Mouse (Mus musculus) small intestine, adult 2 months (tissue): ENCODE data around the gene St8sia1. TPM values are rescaled to one million over a fixed set of nuclear protein-coding genes. Genes with fewer than 3 reads are reported as not detected.

Source experiments
- H3K27ac ChIP-seq: fragments of 200-500 bp; 2 replicates; pipeline ENCODE4 v1.5.1; 2012; ENCODE audit warnings: low read depth, low read length, control low read depth, inconsistent platforms; ENCODE audit not compliant: insufficient read depth
- H3K27me3 ChIP-seq: fragments of 200-500 bp; 2 replicates; pipeline ENCODE4 v1.6.1; 2012; ENCODE audit warnings: mild to moderate bottlenecking, moderate library complexity, low read length, inconsistent platforms; ENCODE audit not compliant: control insufficient read depth, insufficient read depth
- H3K36me3 ChIP-seq: fragments of 200-500 bp; 2 replicates; pipeline ENCODE4 v1.6.1; 2012; ENCODE audit warnings: mild to moderate bottlenecking, low read length, control low read depth, inconsistent platforms; ENCODE audit not compliant: control insufficient read depth, insufficient read depth
- H3K4me1 ChIP-seq: fragments of 200-500 bp; 2 replicates; pipeline ENCODE4 v1.6.1; 2012; ENCODE audit warnings: low read length, inconsistent platforms, mixed read lengths; ENCODE audit not compliant: control insufficient read depth, insufficient read depth, insufficient read length
- H3K4me3 ChIP-seq: fragments of 200-500 bp; 2 replicates; pipeline ENCODE4 v1.5.1; 2012; ENCODE audit warnings: low read depth, mild to moderate bottlenecking, control low read depth, inconsistent platforms, low read length, moderate library complexity
- CTCF ChIP-seq: fragments of 200-500 bp; IDR thresholded peaks from 2 replicates; pipeline ENCODE4 v1.5.1; 2012; ENCODE audit warnings: low read depth, mild to moderate bottlenecking, control low read depth, inconsistent platforms, low read length, moderate library complexity, mixed read lengths; ENCODE audit not compliant: insufficient replicate concordance, insufficient read length; ENCODE audit errors: extremely low read depth
- POLR2A ChIP-seq: fragments of 200-500 bp; IDR thresholded peaks from 2 replicates; pipeline ENCODE4 v1.6.1; 2012; ENCODE audit warnings: low read depth, mild to moderate bottlenecking, control low read depth, inconsistent platforms, low read length, moderate library complexity
- WGBS: fragments of 180-500 bp; shearing (Covaris S2); methylation state at CpG from one replicate; pipeline ENCODE4 v1.1.7; 2018; 5-methylcytosine and 5-hydroxymethylcytosine counted together
- polyA plus RNA-seq: library from polyadenylated mRNA; depleted of rRNA; stranded (reverse); fragments of >200 nt; gene quantifications from 2 replicates; pipeline ENCODE4 v1.2.3, GENCODE M21; 2012

The St8sia1 gene
- polyA plus RNA-seq, 1 experiment, result 0.19 TPM

- no peaks in the 10 kb centered on the region for H3K27me3 ChIP-seq
- WGBS, result 2% methylated on average over 15 of the region's 15 CpGs
- H3K4me1 ChIP-seq, result no peaks in the 10 kb centered on the region; the same call in 1 of the 2 replicates
- H3K4me3 ChIP-seq, result peak overlapping the region; percentile 45
- H3K36me3 ChIP-seq, result no peaks in the 10 kb centered on the region
- H3K27ac ChIP-seq, result no peak overlapping the region; the same call in 1 of the 2 replicates
- TF ChIP-seq CTCF (peak; percentile 47; the same call in 1 of the 2 replicates), POLR2A (no peak)
Observed at GRCm38 (mm10) chr6:142814495-142814921, 149.7 kb downstream of the St8sia1 start.

- Histone ChIP-seq H3K4me3 (peak overlapping the region; percentile 33; the same call in 1 of the 2 replicates), H3K27me3 (no peaks in the 10 kb centered on the region), H3K4me1 (peaks cover 2% of the 10 kb centered on the region; the same call in 1 of the 2 replicates), H3K36me3 (no peaks in the 10 kb centered on the region), H3K27ac (peak overlapping the region; percentile 72; the same call in 1 of the 2 replicates)
- TF ChIP-seq CTCF (no peak), POLR2A (no peak)
- WGBS, result 20% methylated on average over 10 of the region's 10 CpGs
Observed at GRCm38 (mm10) chr6:142814011-142814410, 150.2 kb downstream of the St8sia1 start.

- Histone ChIP-seq H3K27ac (no peak overlapping the region), H3K27me3 (no peaks in the 10 kb centered on the region), H3K4me1 (peaks cover 2% of the 10 kb centered on the region; the same call in 1 of the 2 replicates), H3K36me3 (no peaks in the 10 kb centered on the region), H3K4me3 (no peak overlapping the region)
- TF ChIP-seq CTCF, result no peak
- TF ChIP-seq POLR2A, result no peak
- 86% methylated on average over 5 of the region's 5 CpGs for WGBS
Observed at GRCm38 (mm10) chr6:142812969-142813368, 151.3 kb downstream of the St8sia1 start.

GRCm38 (mm10) chr6:142810239-142810638 lies 154.0 kb downstream of the St8sia1 start:
- Histone ChIP-seq H3K4me3 (no peak overlapping the region), H3K27me3 (no peaks in the 10 kb centered on the region), H3K36me3 (no peaks in the 10 kb centered on the region), H3K4me1 (peaks cover 8% of the 10 kb centered on the region; the same call in 1 of the 2 replicates), H3K27ac (no peak overlapping the region)
- WGBS, result 76% methylated on average over 6 of the region's 6 CpGs
- no peak for TF ChIP-seq POLR2A

- TF ChIP-seq CTCF (no peak), POLR2A (no peak)
- H3K4me1 ChIP-seq, result peaks cover 9% of the 10 kb centered on the region; the same call in 1 of the 2 replicates
- H3K4me3 ChIP-seq, result no peak overlapping the region
- no peaks in the 10 kb centered on the region for H3K27me3 ChIP-seq
- no peaks in the 10 kb centered on the region for H3K36me3 ChIP-seq
- H3K27ac ChIP-seq, result no peak overlapping the region
- 29% methylated on average over 6 of the region's 6 CpGs for WGBS
Observed at GRCm38 (mm10) chr6:142809373-142810098, 154.7 kb downstream of the St8sia1 start.

GRCm38 (mm10) chr6:142806326-142806725 lies 157.9 kb downstream of the St8sia1 start:
- WGBS, result 28% methylated on average over 4 of the region's 4 CpGs
- TF ChIP-seq POLR2A (no peak), CTCF (no peak)
- H3K27ac ChIP-seq, result peak overlapping the region; percentile 48; the same call in 1 of the 2 replicates

GRCm38 (mm10) chr6:142804402-142804801 lies 159.8 kb downstream of the St8sia1 start, which contains the start of gene Sult6b2:
TSS of gene Sult6b2 (minus strand) at chr6:142804502.
- peaks cover 16% of the 10 kb centered on the region for H3K4me1 ChIP-seq
- no peaks in the 10 kb centered on the region for H3K27me3 ChIP-seq
- no peak within 1 kb of the TSS for H3K4me3 ChIP-seq
- H3K36me3 ChIP-seq, result no peaks in the 10 kb centered on the region
- TF ChIP-seq POLR2A, result no peak
- no peak for TF ChIP-seq CTCF
- peak within 1 kb of the TSS; percentile 2; the same call in 1 of the 2 replicates for H3K27ac ChIP-seq

More at GRCm38 (mm10) chr6:142806326-142806725, 157.9 kb downstream of the St8sia1 start:
- Histone ChIP-seq H3K4me1 (peaks cover 9% of the 10 kb centered on the region; the same call in 1 of the 2 replicates), H3K27me3 (no peaks in the 10 kb centered on the region), H3K36me3 (no peaks in the 10 kb centered on the region), H3K4me3 (no peak overlapping the region)
